Mouse (Mus musculus) liver, embryonic 15.5 days (tissue): ENCODE measurements around the gene Slc9a6. TPM values are rescaled to one million over a fixed set of nuclear protein-coding genes. Genes with fewer than 3 reads are reported as not detected.

Source experiments
- ATAC-seq: fragments of 200-750 bp; cut with Nextera tagmentation; 2 replicates; pipeline ENCODE4 v1.8.0; 2017; ENCODE audit warnings: moderate number of reproducible peaks, mild to moderate bottlenecking, moderate library complexity; ENCODE audit not compliant: insufficient read depth
- H3K27ac ChIP-seq: fragments of 300-500 bp; sonication (generic); replicated peaks from 2 replicates; pipeline ENCODE4 v1.5.1; 2015; ENCODE audit warnings: mild to moderate bottlenecking, inconsistent platforms
- H3K27me3 ChIP-seq: fragments of 300-500 bp; sonication (generic); 2 replicates; pipeline ENCODE4 v1.6.1; 2015; ENCODE audit warnings: mild to moderate bottlenecking, inconsistent platforms
- H3K36me3 ChIP-seq: fragments of 300-500 bp; sonication (generic); replicated peaks from 2 replicates; pipeline ENCODE4 v1.6.1; 2015; ENCODE audit warnings: moderate library complexity, mild to moderate bottlenecking, inconsistent platforms
- H3K4me1 ChIP-seq: fragments of 300-500 bp; sonication (generic); replicated peaks from 2 replicates; pipeline ENCODE4 v1.6.1; 2015; ENCODE audit warnings: inconsistent platforms
- H3K4me2 ChIP-seq: fragments of 300-500 bp; sonication (generic); 2 replicates; pipeline ENCODE4 v1.6.1; 2015; ENCODE audit warnings: moderate library complexity, mild to moderate bottlenecking, inconsistent platforms
- H3K4me3 ChIP-seq: fragments of 300-500 bp; sonication (generic); replicated peaks from 2 replicates; pipeline ENCODE4 v1.5.1; 2015; ENCODE audit warnings: mild to moderate bottlenecking, inconsistent platforms
- H3K9ac ChIP-seq: fragments of 300-500 bp; sonication (generic); 2 replicates; pipeline ENCODE4 v1.6.1; 2015; ENCODE audit warnings: moderate library complexity, mild to moderate bottlenecking, inconsistent platforms
- H3K9me3 ChIP-seq: fragments of 300-500 bp; sonication (generic); replicated peaks from 2 replicates; pipeline ENCODE4 v1.6.1; 2016; ENCODE audit warnings: inconsistent platforms
- WGBS: fragments of 180-500 bp; shearing (Covaris S2); methylation state at CpG from one replicate; pipeline ENCODE4 v1.1.7; 2015; ENCODE audit warnings: mixed read lengths; ENCODE audit not compliant: insufficient replicate concordance; 5-methylcytosine and 5-hydroxymethylcytosine counted together
- microRNA-seq: library from miRNA; unstranded; fragments of <30 nt; microRNA quantifications from one replicate; pipeline ENCODE4, GENCODE M21; 2016
- polyA plus RNA-seq: library from polyadenylated mRNA; unstranded; fragments of >200 nt; fragmentation: Nextera tagmentation; extraction: Ambion mirVana; gene quantifications from 2 replicates; pipeline ENCODE4 v1.2.1, GENCODE M21; 2015

Slc9a6 gene
- polyA plus RNA-seq, 1 experiment from 2014 or later, result 3.6 TPM

- H3K4me2 ChIP-seq, result no peak overlapping the region
- 75% methylated on average over 6 of the region's 6 CpGs for WGBS
- H3K9me3 ChIP-seq, result no peaks in the 10 kb centered on the region
- H3K36me3 ChIP-seq, result no peaks in the 10 kb centered on the region
- no peak overlapping the region for H3K4me3 ChIP-seq
- H3K9ac ChIP-seq, result no peak overlapping the region
- ATAC-seq, result no peak
- no peaks in the 10 kb centered on the region for H3K27me3 ChIP-seq
- no peak overlapping the region for H3K27ac ChIP-seq
- H3K4me1 ChIP-seq, result no peaks in the 10 kb centered on the region
Measured at GRCm38 (mm10) chrX:56697199-56697780, 87.7 kb downstream of the Slc9a6 start.

- 45% methylated on average over 4 of the region's 4 CpGs for WGBS
- no peak overlapping the region for H3K4me3 ChIP-seq
- no peak for ATAC-seq
- H3K36me3 ChIP-seq, result no peaks in the 10 kb centered on the region
- H3K27me3 ChIP-seq, result no peaks in the 10 kb centered on the region
- H3K4me1 ChIP-seq, result no peaks in the 10 kb centered on the region
- no peak overlapping the region for H3K4me2 ChIP-seq
- no peak overlapping the region for H3K9ac ChIP-seq
- H3K27ac ChIP-seq, result no peak overlapping the region
- no peaks in the 10 kb centered on the region for H3K9me3 ChIP-seq
Measured at GRCm38 (mm10) chrX:56697886-56698285, 88.3 kb downstream of the Slc9a6 start.

GRCm38 (mm10) chrX:56701261-56701660 is 91.7 kb downstream of the Slc9a6 start:
- H3K4me1 ChIP-seq, result no peaks in the 10 kb centered on the region
- 57% methylated on average over 3 of the region's 3 CpGs for WGBS
- H3K9me3 ChIP-seq, result no peaks in the 10 kb centered on the region
- H3K27ac ChIP-seq, result no peak overlapping the region
- H3K27me3 ChIP-seq, result no peaks in the 10 kb centered on the region
- no peaks in the 10 kb centered on the region for H3K36me3 ChIP-seq
- H3K4me3 ChIP-seq, result no peak overlapping the region
- H3K9ac ChIP-seq, result no peak overlapping the region
- H3K4me2 ChIP-seq, result no peak overlapping the region
- ATAC-seq, result no peak

GRCm38 (mm10) chrX:56703965-56704562 is 94.5 kb downstream of the Slc9a6 start:
- H3K27ac ChIP-seq, result no peak overlapping the region
- no peaks in the 10 kb centered on the region for H3K9me3 ChIP-seq
- no peaks in the 10 kb centered on the region for H3K36me3 ChIP-seq
- H3K4me2 ChIP-seq, result no peak overlapping the region
- no peaks in the 10 kb centered on the region for H3K27me3 ChIP-seq
- WGBS, result 66% methylated on average over 8 of the region's 8 CpGs
- H3K4me1 ChIP-seq, result no peaks in the 10 kb centered on the region
- H3K4me3 ChIP-seq, result no peak overlapping the region
- no peak overlapping the region for H3K9ac ChIP-seq
- ATAC-seq, result no peak

GRCm38 (mm10) chrX:56708592-56709370 is 99.2 kb downstream of the Slc9a6 start:
- ATAC-seq, result no peak
- Histone ChIP-seq H3K27ac (no peak overlapping the region), H3K9ac (no peak overlapping the region), H3K27me3 (no peaks in the 10 kb centered on the region), H3K9me3 (no peaks in the 10 kb centered on the region), H3K36me3 (no peaks in the 10 kb centered on the region), H3K4me1 (no peaks in the 10 kb centered on the region), H3K4me2 (no peak overlapping the region), H3K4me3 (no peak overlapping the region)
- 51% methylated on average over 6 of the region's 6 CpGs for WGBS

GRCm38 (mm10) chrX:56710522-56710921 is 101.0 kb downstream of the Slc9a6 start:
- ATAC-seq, result no peak
- Histone ChIP-seq H3K36me3 (no peaks in the 10 kb centered on the region), H3K4me1 (no peaks in the 10 kb centered on the region), H3K9ac (no peak overlapping the region), H3K4me2 (no peak overlapping the region), H3K27me3 (no peaks in the 10 kb centered on the region), H3K27ac (no peak overlapping the region), H3K4me3 (no peak overlapping the region), H3K9me3 (no peaks in the 10 kb centered on the region)
- 64% methylated on average over 1 of the region's 1 CpGs for WGBS

GRCm38 (mm10) chrX:56712666-56713065 is 103.1 kb downstream of the Slc9a6 start:
- Histone ChIP-seq H3K4me2 (no peak overlapping the region), H3K27ac (no peak overlapping the region), H3K4me3 (no peak overlapping the region), H3K4me1 (no peaks in the 10 kb centered on the region), H3K9ac (no peak overlapping the region), H3K36me3 (no peaks in the 10 kb centered on the region), H3K27me3 (no peaks in the 10 kb centered on the region), H3K9me3 (no peaks in the 10 kb centered on the region)
- no peak for ATAC-seq
- WGBS, result 46% methylated on average over 1 of the region's 1 CpGs

Small RNA genes lying within 50 kb of the gene (microRNA-seq; reads per million reads assigned to microRNA genes)
- 2.8 reads per million, percentile 3 among the genes with 10 or more reads in this experiment for gene Mir5116

Other genes starting within 250 kb of the Slc9a6 start
- gene Smim10l2a, start 235.2 kb upstream of the Slc9a6 start, polyA plus RNA-seq, result 0.33 and 0.50 TPM in 2 replicates
- gene Gm2174, start 161.8 kb upstream of the Slc9a6 start, polyA plus RNA-seq, result 1.4 and 1.7 TPM in 2 replicates
- gene Ints6l, start 154.9 kb upstream of the Slc9a6 start, polyA plus RNA-seq, result 39.8 and 43.7 TPM in 2 replicates
- not detected in 2 replicates for gene Gm10477, start 85.0 kb upstream of the Slc9a6 start, polyA plus RNA-seq
- gene Gm648, start 60.2 kb upstream of the Slc9a6 start, polyA plus RNA-seq, result not detected in 2 replicates
- gene Mmgt1, start 11.7 kb upstream of the Slc9a6 start, polyA plus RNA-seq, result 7.9 and 8.1 TPM in 2 replicates
- gene Fhl1, start 122.0 kb downstream of the Slc9a6 start, polyA plus RNA-seq, result 17.6 and 22.2 TPM in 2 replicates
- gene Map7d3, start 212.6 kb downstream of the Slc9a6 start, polyA plus RNA-seq, result 0.09 and 0.36 TPM in 2 replicates